Mouse (Mus musculus): ENCODE results near the gene Tnfrsf18. TPM values are rescaled to one million over a fixed set of nuclear protein-coding genes. Genes with fewer than 3 reads are reported as not detected.
A peak's percentile ranks its signal among the peaks of the same experiment; 100 is the strongest.

The Tnfrsf18 gene
- total RNA-seq, 1 experiment, result 0.62 TPM

GRCm38 (mm10) chr4:156070716-156071115 is 44.8 kb downstream of the Tnfrsf18 start:
- in situ Hi-C loops (cut with MboI; ENCODE audit: low sequenced_read_pairs in 2 of 2, unreplicated experiment in 2 of 2), result no loop called here
- Histone ChIP-seq H3K4me1 (ENCODE audit: control insufficient read depth in 2 of 2, insufficient read depth in 2 of 2, low read length in 2 of 2, poor library complexity in 1 of 2) (peaks cover 18 to 19% of the 10 kb centered on the region in 2 experiments; a peak in 3 of 4 replicates), H3K9me3 (ENCODE audit: control insufficient read depth, insufficient read depth, low read depth, low read length) (no peaks in the 10 kb centered on the region), H3K9ac (ENCODE audit: insufficient read depth, low read depth, low read length, poor library complexity, severe bottlenecking) (0 out of 2 replicates have a peak overlapping the region, but pooled peaks have one; percentile 14), H3K27ac (ENCODE audit: insufficient read depth, low read depth, low read length, poor library complexity, severe bottlenecking) (no peak overlapping the region), H3K36me3 (ENCODE audit: control insufficient read depth, insufficient read depth, low read length, poor library complexity, severe bottlenecking) (no peaks in the 10 kb centered on the region), H3K4me3 (ENCODE audit: insufficient read depth in 1 of 2, low read depth in 1 of 2, low read length in 2 of 2, poor library complexity in 1 of 2, severe bottlenecking in 1 of 2) (no peak overlapping the region)
- TF ChIP-seq HCFC1 (IDR thresholded peaks at IDR 0.05; ENCODE audit: borderline replicate concordance, insufficient read depth, low read length) (no peak), ZNF384 (IDR thresholded peaks at IDR 0.05; ENCODE audit: low read depth, low read length) (no peak), MAFK (IDR thresholded peaks at IDR 0.05; ENCODE audit: insufficient read depth, low read depth, low read length) (no peak), ZC3H11A (IDR thresholded peaks at IDR 0.05; ENCODE audit: borderline replicate concordance, low read depth, low read length) (no peak), CHD2 (IDR thresholded peaks at IDR 0.05; ENCODE audit: low read depth, low read length) (no peak)
- no peak for DNase-seq (ENCODE audit: low read depth, low spot score)

- in situ Hi-C loops (cut with MboI; ENCODE audit: low sequenced_read_pairs in 2 of 2, unreplicated experiment in 2 of 2), result no loop called here
These were observed 51.0 kb downstream of the Tnfrsf18 start for GRCm38 (mm10) chr4:156076911-156077382.

GRCm38 (mm10) chr4:156077499-156078301 is 51.7 kb downstream of the Tnfrsf18 start:
- TF ChIP-seq ZC3H11A (IDR thresholded peaks at IDR 0.05; ENCODE audit: borderline replicate concordance, low read depth, low read length) (no peak), HCFC1 (IDR thresholded peaks at IDR 0.05; ENCODE audit: borderline replicate concordance, insufficient read depth, low read length) (no peak), ZNF384 (IDR thresholded peaks at IDR 0.05; ENCODE audit: low read depth, low read length) (no peak), CHD2 (IDR thresholded peaks at IDR 0.05; ENCODE audit: low read depth, low read length) (no peak), MAFK (IDR thresholded peaks at IDR 0.05; ENCODE audit: insufficient read depth, low read depth, low read length) (no peak)
- no peak overlapping the region for H3K27ac ChIP-seq (ENCODE audit: insufficient read depth, low read depth, low read length, poor library complexity, severe bottlenecking)
- peaks cover 5 to 6% of the 10 kb centered on the region in 2 experiments; a peak in 3 of 4 replicates for H3K4me1 ChIP-seq (ENCODE audit: control insufficient read depth in 2 of 2, insufficient read depth in 2 of 2, low read length in 2 of 2, poor library complexity in 1 of 2)
- no peak for DNase-seq (ENCODE audit: low read depth, low spot score)
- no peaks in the 10 kb centered on the region for H3K9me3 ChIP-seq (ENCODE audit: control insufficient read depth, insufficient read depth, low read depth, low read length)
- peak overlapping the region; percentile 56 to 74 for H3K4me3 ChIP-seq (ENCODE audit: insufficient read depth in 1 of 2, low read depth in 1 of 2, low read length in 2 of 2, poor library complexity in 1 of 2, severe bottlenecking in 1 of 2)
- in situ Hi-C loops (cut with MboI; ENCODE audit: low sequenced_read_pairs in 2 of 2, unreplicated experiment in 2 of 2), result no loop called here
- no peaks in the 10 kb centered on the region for H3K36me3 ChIP-seq (ENCODE audit: control insufficient read depth, insufficient read depth, low read length, poor library complexity, severe bottlenecking)
- peak overlapping the region; percentile 8 for H3K9ac ChIP-seq (ENCODE audit: insufficient read depth, low read depth, low read length, poor library complexity, severe bottlenecking)

More at GRCm38 (mm10) chr4:156076911-156077382, 51.0 kb downstream of the Tnfrsf18 start:
- H3K9ac ChIP-seq (ENCODE audit: insufficient read depth, low read depth, low read length, poor library complexity, severe bottlenecking), result no peak overlapping the region
- no peak for TF ChIP-seq ZC3H11A (IDR thresholded peaks at IDR 0.05; ENCODE audit: borderline replicate concordance, low read depth, low read length)
- H3K9me3 ChIP-seq (ENCODE audit: control insufficient read depth, insufficient read depth, low read depth, low read length), result no peaks in the 10 kb centered on the region
- peaks cover 5 to 6% of the 10 kb centered on the region in 2 experiments; a peak in 3 of 4 replicates for H3K4me1 ChIP-seq (ENCODE audit: control insufficient read depth in 2 of 2, insufficient read depth in 2 of 2, low read length in 2 of 2, poor library complexity in 1 of 2)
- H3K27ac ChIP-seq (ENCODE audit: insufficient read depth, low read depth, low read length, poor library complexity, severe bottlenecking), result no peak overlapping the region
- no peak for DNase-seq (ENCODE audit: low read depth, low spot score)
- H3K4me3 ChIP-seq (ENCODE audit: insufficient read depth in 1 of 2, low read depth in 1 of 2, low read length in 2 of 2, poor library complexity in 1 of 2, severe bottlenecking in 1 of 2), result peak overlapping the region; percentile 56 to 74; a peak in 3 of 4 replicates
- H3K36me3 ChIP-seq (ENCODE audit: control insufficient read depth, insufficient read depth, low read length, poor library complexity, severe bottlenecking), result no peaks in the 10 kb centered on the region

Other genes starting within 250 kb of the Tnfrsf18 start
- gene Tmem88b, start 240.3 kb upstream of the Tnfrsf18 start, total RNA-seq (2012; rRNA removed), result 0.09 and 0.11 TPM in 2 replicates
- gene Ankrd65, start 235.7 kb upstream of the Tnfrsf18 start, total RNA-seq (2012; rRNA removed), result 0.49 and 0.74 TPM in 2 replicates
- gene Mrpl20, start 223.3 kb upstream of the Tnfrsf18 start, total RNA-seq (2012; rRNA removed), result 114 and 157 TPM in 2 replicates
- 103 and 171 TPM in 2 replicates for gene Ccnl2, start 213.7 kb upstream of the Tnfrsf18 start, total RNA-seq (2012; rRNA removed)
- gene Aurkaip1, start 194.9 kb upstream of the Tnfrsf18 start, total RNA-seq (2012; rRNA removed), result 156 and 162 TPM in 2 replicates
- 14.2 and 14.4 TPM in 2 replicates for gene Mxra8, start 186.5 kb upstream of the Tnfrsf18 start, total RNA-seq (2012; rRNA removed)
- 49.8 and 88.0 TPM in 2 replicates for gene Dvl1, start 178.8 kb upstream of the Tnfrsf18 start, total RNA-seq (2012; rRNA removed)
- 0.40 and 0.58 TPM in 2 replicates for gene Tas1r3, start 162.8 kb upstream of the Tnfrsf18 start, total RNA-seq (2012; rRNA removed)
- gene Cptp, start 156.7 kb upstream of the Tnfrsf18 start, total RNA-seq (2012; rRNA removed), result 9.7 and 10.1 TPM in 2 replicates
- 106 and 119 TPM in 2 replicates for gene Ints11, start 156.6 kb upstream of the Tnfrsf18 start, total RNA-seq (2012; rRNA removed)
- gene Pusl1, start 134.4 kb upstream of the Tnfrsf18 start, total RNA-seq (2012; rRNA removed), result 62.2 and 104 TPM in 2 replicates
- 17.1 and 32.0 TPM in 2 replicates for gene Acap3, start 134.3 kb upstream of the Tnfrsf18 start, total RNA-seq (2012; rRNA removed)
- gene Ube2j2, start 82.3 kb upstream of the Tnfrsf18 start, total RNA-seq (2012; rRNA removed), result 57.9 and 74.1 TPM in 2 replicates
- 6.4 and 10.3 TPM in 2 replicates for gene C1qtnf12, start 63.8 kb upstream of the Tnfrsf18 start, total RNA-seq (2012; rRNA removed)
- 11.9 and 20.6 TPM in 2 replicates for gene B3galt6, start 33.5 kb upstream of the Tnfrsf18 start, total RNA-seq (2012; rRNA removed)
- 176 and 257 TPM in 2 replicates for gene Sdf4, start 33.3 kb upstream of the Tnfrsf18 start, total RNA-seq (2012; rRNA removed)
- 2.4 and 2.6 TPM in 2 replicates for gene Tnfrsf4, start 12.3 kb upstream of the Tnfrsf18 start, total RNA-seq (2012; rRNA removed)
- gene Ttll10, start 33.2 kb downstream of the Tnfrsf18 start, total RNA-seq (2012; rRNA removed), result 0.22 and 0.37 TPM in 2 replicates
- gene 9430015G10Rik, start 83.8 kb downstream of the Tnfrsf18 start, total RNA-seq (2012; rRNA removed), result 83.4 and 131 TPM in 2 replicates
- gene Rnf223, start 104.3 kb downstream of the Tnfrsf18 start, total RNA-seq (2012; rRNA removed), result 1.7 and 2.2 TPM in 2 replicates
- 214 and 296 TPM in 2 replicates for gene Agrn, start 171.3 kb downstream of the Tnfrsf18 start, total RNA-seq (2012; rRNA removed)
- gene Isg15, start 174.7 kb downstream of the Tnfrsf18 start, total RNA-seq (2012; rRNA removed), result 0.67 and 0.79 TPM in 2 replicates
- gene AW011738, start 177.1 kb downstream of the Tnfrsf18 start, total RNA-seq (2012; rRNA removed), result 0.21 and 0.27 TPM in 2 replicates
- gene Perm1, start 189.7 kb downstream of the Tnfrsf18 start, total RNA-seq (2012; rRNA removed), result 0.16 and 0.18 TPM in 2 replicates
- 15.2 and 31.2 TPM in 2 replicates for gene Plekhn1, start 208.7 kb downstream of the Tnfrsf18 start, total RNA-seq (2012; rRNA removed)
- 108 and 147 TPM in 2 replicates for gene Noc2l, start 209.8 kb downstream of the Tnfrsf18 start, total RNA-seq (2012; rRNA removed)
- 1.4 and 2.3 TPM in 2 replicates for gene Samd11, start 229.5 kb downstream of the Tnfrsf18 start, total RNA-seq (2012; rRNA removed)